Mouse (Mus musculus) layer of hippocampus, adult 9-11 months (tissue): ENCODE data around the gene Oard1.

Experiments used
- DNase-seq: peaks from one replicate; pipeline ENCODE4 v3.0.0; 2022

Gene Oard1

GRCm38 (mm10) chr17:48408526-48409291 is 1.1 kb upstream of the Oard1 start:
- peak; percentile 80 for DNase-seq

GRCm38 (mm10) chr17:48410299-48410785 is 528 bp downstream of the Oard1 start:
- DNase-seq: no peak

- no peak for DNase-seq
These were observed 1.4 kb downstream of the Oard1 start for GRCm38 (mm10) chr17:48411241-48411640.

GRCm38 (mm10) chr17:48416011-48416410 is 6.2 kb downstream of the Oard1 start:
- DNase-seq: no peak

GRCm38 (mm10) chr17:48416425-48417195 is 6.8 kb downstream of the Oard1 start:
- DNase-seq: no peak

GRCm38 (mm10) chr17:48417521-48417920 is 7.7 kb downstream of the Oard1 start:
- no peak for DNase-seq

- peak; percentile 70 for DNase-seq
These were observed 8.4 kb downstream of the Oard1 start for GRCm38 (mm10) chr17:48418174-48418573.

- no peak for DNase-seq
These were observed 9.0 kb downstream of the Oard1 start for GRCm38 (mm10) chr17:48418781-48419180.

GRCm38 (mm10) chr17:48419571-48419970 is 9.8 kb downstream of the Oard1 start:
- no peak for DNase-seq

GRCm38 (mm10) chr17:48424237-48424636 is 14.4 kb downstream of the Oard1 start:
- DNase-seq: no peak

GRCm38 (mm10) chr17:48425823-48426612 is 16.2 kb downstream of the Oard1 start:
- no peak for DNase-seq

- DNase-seq: no peak
These were observed 17.4 kb downstream of the Oard1 start for GRCm38 (mm10) chr17:48426991-48427750.

GRCm38 (mm10) chr17:48427852-48428530 is 18.2 kb downstream of the Oard1 start:
- no peak for DNase-seq

GRCm38 (mm10) chr17:48430394-48430793 is 20.6 kb downstream of the Oard1 start:
- DNase-seq: no peak

GRCm38 (mm10) chr17:48431054-48431453 is 21.2 kb downstream of the Oard1 start:
- DNase-seq: no peak

- DNase-seq: no peak
These were observed 22.6 kb downstream of the Oard1 start, which contains the start of gene Apobec2 for GRCm38 (mm10) chr17:48432158-48432980. Gene Apobec2 (minus strand): TSS chr17:48432930.

- DNase-seq: no peak
These were observed 23.3 kb downstream of the Oard1 start for GRCm38 (mm10) chr17:48433006-48433655.

GRCm38 (mm10) chr17:48433689-48434330 is 24.0 kb downstream of the Oard1 start:
- no peak for DNase-seq

- no peak for DNase-seq
These were observed 24.7 kb downstream of the Oard1 start for GRCm38 (mm10) chr17:48434479-48434878.

GRCm38 (mm10) chr17:48436487-48436886 is 26.7 kb downstream of the Oard1 start:
- no peak for DNase-seq
